Mouse (Mus musculus) heart, embryonic 13.5 days (tissue): ENCODE data around the gene Sf3b2. TPM values are rescaled to one million over a fixed set of nuclear protein-coding genes. Genes with fewer than 3 reads are reported as not detected.

Source experiments
- ATAC-seq: fragments of 200-750 bp; cut with Nextera tagmentation; 2 replicates; pipeline ENCODE4 v1.8.0; 2017; ENCODE audit warnings: moderate TSS enrichment; ENCODE audit not compliant: insufficient number of reproducible peaks, low FRiP score, low TSS enrichment; ENCODE audit errors: extremely low read depth
- H3K27ac ChIP-seq: fragments of 300-500 bp; sonication (generic); replicated peaks from 2 replicates; pipeline ENCODE4 v1.5.1; 2015; ENCODE audit warnings: moderate library complexity, mild to moderate bottlenecking, inconsistent platforms
- H3K27me3 ChIP-seq: fragments of 300-500 bp; sonication (generic); replicated peaks from 2 replicates; pipeline ENCODE4 v1.6.1; 2015; ENCODE audit warnings: mild to moderate bottlenecking, inconsistent platforms
- H3K36me3 ChIP-seq: fragments of 300-500 bp; sonication (generic); 2 replicates; pipeline ENCODE4 v1.6.1; 2015; ENCODE audit warnings: mild to moderate bottlenecking, inconsistent platforms
- H3K4me1 ChIP-seq: fragments of 300-500 bp; sonication (generic); 2 replicates; pipeline ENCODE4 v1.6.1; 2015; ENCODE audit warnings: inconsistent platforms
- H3K4me2 ChIP-seq: fragments of 300-500 bp; sonication (generic); 2 replicates; pipeline ENCODE4 v1.6.1; 2015; ENCODE audit warnings: inconsistent platforms, mild to moderate bottlenecking, moderate library complexity
- H3K4me3 ChIP-seq: fragments of 300-500 bp; sonication (generic); 2 replicates; pipeline ENCODE4 v1.5.1; 2015; ENCODE audit warnings: moderate library complexity, mild to moderate bottlenecking, inconsistent platforms
- H3K9ac ChIP-seq: fragments of 300-500 bp; sonication (generic); 2 replicates; pipeline ENCODE4 v1.6.1; 2015; ENCODE audit warnings: inconsistent platforms, mild to moderate bottlenecking, moderate library complexity
- H3K9me3 ChIP-seq: fragments of 300-500 bp; sonication (generic); 2 replicates; pipeline ENCODE4 v1.6.1; 2016; ENCODE audit warnings: inconsistent platforms
- WGBS: fragments of 180-500 bp; shearing (Covaris S2); methylation state at CpG from one replicate; pipeline ENCODE4 v1.1.7; 2015; ENCODE audit warnings: mixed read lengths; 5-methylcytosine and 5-hydroxymethylcytosine counted together
- polyA plus RNA-seq: library from polyadenylated mRNA; unstranded; fragments of >200 nt; fragmentation: Nextera tagmentation; extraction: Ambion mirVana; gene quantifications from 2 replicates; pipeline ENCODE4 v1.2.1, GENCODE M21; 2015

Gene Sf3b2
- 210 and 227 TPM in 2 replicates for polyA plus RNA-seq

DNA sequence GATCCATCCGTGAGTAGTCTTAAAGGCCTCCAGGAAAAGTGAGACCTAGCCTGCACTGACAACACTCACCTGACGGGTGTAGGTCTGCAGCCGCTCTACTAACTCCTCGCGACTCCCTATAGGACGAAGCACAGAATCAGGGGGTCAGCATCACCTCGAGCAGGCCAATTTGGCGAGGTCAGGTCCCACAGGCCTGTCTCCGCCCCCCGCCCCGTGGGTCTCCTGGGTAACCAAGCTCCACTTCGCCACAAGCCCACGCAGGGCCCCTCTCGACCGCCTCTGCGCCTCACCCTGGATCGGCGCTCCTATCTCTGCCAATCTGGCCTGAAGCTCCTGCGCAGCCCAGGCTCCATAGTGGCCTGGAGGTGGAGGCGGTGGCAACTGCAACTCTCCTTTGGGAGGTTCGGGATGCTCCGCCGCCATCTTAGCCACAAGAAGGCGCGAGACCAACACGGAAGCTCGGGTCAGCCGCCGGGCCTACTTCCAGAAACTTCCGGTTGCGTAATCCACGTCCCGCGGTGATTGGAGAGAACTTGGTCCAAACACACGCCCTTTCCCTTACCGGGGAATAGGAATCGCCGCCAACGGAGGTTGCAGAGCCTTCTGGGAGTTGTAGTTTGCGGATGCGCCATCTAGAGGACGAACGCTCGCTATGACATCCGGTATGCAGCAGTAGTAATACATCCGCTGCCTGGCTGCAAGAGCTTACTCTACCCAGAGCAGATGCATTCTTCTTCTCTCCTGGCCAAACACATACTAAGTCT, at the start of gene Sf3b2:
Gene Sf3b2 (minus strand): TSS at position 484 of the 764 bp plus-strand sequence.
- Histone ChIP-seq H3K27ac (peak within 1 kb of the TSS; percentile 88), H3K9ac (peak within 1 kb of the TSS; percentile 94), H3K27me3 (no peaks in the 10 kb centered on the region), H3K4me1 (peaks cover 49% of the 10 kb centered on the region), H3K36me3 (peaks cover 39% of the 10 kb centered on the region), H3K4me2 (peak within 1 kb of the TSS; percentile 88), H3K9me3 (no peaks in the 10 kb centered on the region), H3K4me3 (peak within 1 kb of the TSS; percentile 94)
- WGBS: under 1% methylated on average over 46 of the region's 46 CpGs
- ATAC-seq: peak; percentile 94

DNA sequence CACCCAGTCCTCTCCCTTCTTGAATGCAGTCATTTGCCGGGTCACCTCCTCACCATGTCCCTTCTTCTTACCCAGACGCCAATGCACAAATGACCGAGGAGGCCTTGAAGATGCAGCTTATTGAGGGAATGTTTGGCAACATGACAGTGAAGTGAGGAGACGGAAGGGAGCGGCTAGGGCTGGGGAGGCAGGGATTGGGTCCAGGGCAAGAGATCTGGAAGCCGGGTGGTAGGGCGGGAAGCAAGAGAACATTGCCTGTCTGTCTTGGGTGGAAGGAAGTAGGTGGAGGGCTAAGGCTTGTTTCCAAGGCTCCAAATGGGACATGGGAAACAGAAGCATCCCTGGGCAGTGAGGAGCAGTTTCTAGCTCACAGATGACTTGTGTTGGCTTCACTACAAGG, 46.1 kb upstream of the Sf3b2 start:
- Histone ChIP-seq H3K27me3 (no peaks in the 10 kb centered on the region), H3K9ac (no peak overlapping the region), H3K27ac (no peak overlapping the region), H3K4me1 (peaks cover 10% of the 10 kb centered on the region; the same call in 1 of the 2 replicates), H3K36me3 (no peaks in the 10 kb centered on the region), H3K4me3 (no peak overlapping the region), H3K9me3 (no peaks in the 10 kb centered on the region), H3K4me2 (no peak overlapping the region)
- no peak for ATAC-seq
- WGBS: 81% methylated on average over 7 of the region's 7 CpGs

DNA sequence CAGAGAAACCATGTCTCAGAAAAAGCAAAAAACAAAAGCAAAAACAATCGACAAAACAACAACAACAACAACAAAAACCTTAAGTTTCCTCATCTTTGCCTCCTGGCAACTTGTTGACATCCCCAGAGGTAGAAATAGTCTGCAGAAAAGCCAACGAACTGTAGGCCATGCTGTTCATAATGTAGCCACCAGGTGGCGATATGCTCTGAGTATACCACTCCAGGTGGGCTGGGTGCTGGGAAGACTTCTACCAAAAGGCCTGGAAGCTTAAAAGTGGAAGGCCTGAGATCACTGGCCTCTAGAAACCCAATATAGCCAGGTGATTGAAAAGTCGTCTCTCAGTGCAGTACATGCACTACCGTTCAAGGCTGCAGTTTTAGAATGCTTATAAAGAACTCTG, 42.7 kb upstream of the Sf3b2 start:
- Histone ChIP-seq H3K36me3 (no peaks in the 10 kb centered on the region), H3K4me1 (peaks cover 13% of the 10 kb centered on the region; the same call in 1 of the 2 replicates), H3K4me3 (no peak overlapping the region), H3K9ac (no peak overlapping the region), H3K27ac (no peak overlapping the region), H3K27me3 (no peaks in the 10 kb centered on the region), H3K9me3 (no peaks in the 10 kb centered on the region), H3K4me2 (no peak overlapping the region)
- 20% methylated on average over 5 of the region's 5 CpGs for WGBS
- no peak for ATAC-seq

DNA sequence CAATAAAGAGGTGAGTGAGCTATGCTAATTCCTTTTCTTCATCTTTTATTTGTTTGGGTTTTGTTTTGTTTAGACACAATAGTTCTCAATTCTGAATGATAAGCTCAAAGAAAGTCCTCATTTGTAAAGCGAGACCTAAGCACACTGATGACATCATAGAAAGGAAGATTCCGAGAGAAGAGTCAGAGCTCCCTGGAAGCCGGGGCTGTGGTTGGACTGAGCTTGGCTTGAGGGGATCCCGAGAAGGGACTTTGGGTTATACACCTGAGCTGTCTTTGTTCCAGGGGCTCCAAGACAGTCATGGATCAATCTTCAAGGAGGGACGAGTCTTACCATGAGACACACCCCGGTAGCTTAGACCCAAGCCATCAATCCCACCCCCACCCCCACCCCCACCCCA, 40.2 kb upstream of the Sf3b2 start, which contains the start of gene Catsper1:
Gene Catsper1 (plus strand): TSS at position 301 of the 400 bp plus-strand sequence.
- 90% methylated on average over 6 of the region's 6 CpGs for WGBS
- Histone ChIP-seq H3K4me3 (no peak within 1 kb of the TSS), H3K9me3 (no peaks in the 10 kb centered on the region), H3K27me3 (no peaks in the 10 kb centered on the region), H3K4me2 (no peak within 1 kb of the TSS), H3K27ac (peak within 1 kb of the TSS; percentile 52), H3K36me3 (no peaks in the 10 kb centered on the region), H3K9ac (no peak within 1 kb of the TSS), H3K4me1 (peaks cover 13% of the 10 kb centered on the region; the same call in 1 of the 2 replicates)
- ATAC-seq: no peak

DNA sequence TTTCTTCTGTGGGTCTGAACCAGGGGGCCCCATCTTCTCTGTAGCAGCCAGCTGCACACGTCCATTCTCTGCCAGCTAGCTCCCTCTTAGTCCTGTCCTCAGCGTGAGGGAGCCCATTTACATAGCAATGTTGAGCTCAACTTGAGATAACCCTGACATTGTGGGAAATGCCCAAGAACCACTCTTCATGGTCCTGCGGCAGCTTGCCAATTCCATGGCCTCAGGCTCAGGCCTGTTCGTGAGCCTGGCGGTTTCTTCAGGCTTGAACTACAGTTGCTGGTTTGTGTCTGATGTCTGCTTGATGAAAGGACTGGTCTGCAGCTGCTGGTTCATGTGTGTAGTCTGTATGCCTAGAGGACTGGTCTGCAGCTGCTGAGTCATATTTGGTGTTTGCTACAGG, 39.5 kb upstream of the Sf3b2 start:
- Histone ChIP-seq H3K36me3 (no peaks in the 10 kb centered on the region), H3K27me3 (no peaks in the 10 kb centered on the region), H3K9ac (no peak overlapping the region), H3K4me3 (no peak overlapping the region), H3K4me2 (no peak overlapping the region), H3K27ac (peak overlapping the region; percentile 52), H3K9me3 (no peaks in the 10 kb centered on the region), H3K4me1 (peaks cover 13% of the 10 kb centered on the region; the same call in 1 of the 2 replicates)
- no peak for ATAC-seq
- 41% methylated on average over 5 of the region's 5 CpGs for WGBS

GRCm38 (mm10) chr19:5327970-5328369, 32.7 kb upstream of the Sf3b2 start:
- Histone ChIP-seq H3K4me2 (no peak overlapping the region), H3K36me3 (no peaks in the 10 kb centered on the region), H3K4me3 (no peak overlapping the region), H3K9me3 (no peaks in the 10 kb centered on the region), H3K27me3 (no peaks in the 10 kb centered on the region), H3K9ac (no peak overlapping the region), H3K4me1 (no peaks in the 10 kb centered on the region), H3K27ac (no peak overlapping the region)
- no peak for ATAC-seq
- WGBS: 64% methylated on average over 19 of the region's 19 CpGs

DNA sequence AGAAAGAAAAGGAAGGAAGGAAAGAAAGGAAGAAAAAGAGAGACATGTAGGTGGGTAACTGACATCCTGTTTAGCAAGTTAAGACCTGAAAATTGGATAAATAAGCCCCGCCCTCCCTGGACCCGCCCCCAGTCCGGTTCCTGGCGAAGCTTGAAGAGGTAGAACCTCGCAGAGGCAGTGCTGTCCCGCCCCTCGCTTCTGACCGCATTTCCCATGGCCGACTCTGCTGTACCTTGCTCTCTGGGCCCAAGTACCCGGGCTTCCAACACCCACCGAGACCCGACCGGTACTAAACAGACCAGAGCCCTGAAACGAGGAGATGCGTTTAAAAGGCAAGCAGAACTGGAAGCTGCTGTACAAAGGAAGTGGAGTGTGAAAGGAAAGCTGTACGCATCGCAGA, 28.5 kb upstream of the Sf3b2 start:
- no peak overlapping the region for H3K27ac ChIP-seq
- H3K4me3 ChIP-seq: no peak overlapping the region
- no peak for ATAC-seq
- no peaks in the 10 kb centered on the region for H3K36me3 ChIP-seq
- H3K9ac ChIP-seq: no peak overlapping the region
- no peaks in the 10 kb centered on the region for H3K9me3 ChIP-seq
- 47% methylated on average over 17 of the region's 17 CpGs for WGBS
- H3K27me3 ChIP-seq: no peaks in the 10 kb centered on the region
- no peaks in the 10 kb centered on the region for H3K4me1 ChIP-seq
- peak overlapping the region; percentile 16; the same call in 1 of the 2 replicates for H3K4me2 ChIP-seq

DNA sequence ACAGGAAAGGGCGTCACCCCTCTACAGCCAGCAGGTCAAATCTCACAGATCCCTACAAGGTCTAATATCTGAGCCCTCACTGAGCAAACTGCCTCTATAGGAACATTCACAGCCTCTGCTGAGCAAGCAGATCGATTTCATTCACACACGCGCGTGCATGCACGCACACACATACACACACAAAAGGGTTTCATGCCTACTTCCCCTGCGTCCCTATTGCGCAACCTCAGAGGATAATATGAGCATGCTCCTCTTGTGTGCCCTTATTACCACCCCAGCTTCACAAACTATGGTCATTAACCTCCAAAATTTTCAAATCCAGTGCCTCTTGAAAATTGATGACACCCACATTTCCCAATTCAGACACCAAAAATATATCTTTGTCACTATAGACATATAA, 17.9 kb upstream of the Sf3b2 start:
- Histone ChIP-seq H3K4me3 (no peak overlapping the region), H3K9me3 (peaks cover 13% of the 10 kb centered on the region; the same call in 1 of the 2 replicates), H3K27me3 (no peaks in the 10 kb centered on the region), H3K4me1 (no peaks in the 10 kb centered on the region), H3K27ac (no peak overlapping the region), H3K36me3 (no peaks in the 10 kb centered on the region), H3K4me2 (no peak overlapping the region), H3K9ac (no peak overlapping the region)
- 83% methylated on average over 8 of the region's 8 CpGs for whole genome bisulfite sequencing
- ATAC-seq: no peak

- 69% methylated on average over 7 of the region's 7 CpGs for WGBS
- Histone ChIP-seq H3K36me3 (peaks cover 15% of the 10 kb centered on the region), H3K27ac (no peak overlapping the region), H3K4me2 (no peak overlapping the region), H3K9ac (no peak overlapping the region), H3K9me3 (0 out of 2 replicates have a peak, but pooled peaks cover 9% of the 10 kb centered on the region), H3K4me1 (peaks cover 7% of the 10 kb centered on the region), H3K27me3 (peaks cover 25% of the 10 kb centered on the region), H3K4me3 (no peak overlapping the region)
- no peak for ATAC-seq
These were observed 13.8 kb upstream of the Sf3b2 start for GRCm38 (mm10) chr19:5309025-5309424.

- Histone ChIP-seq H3K9ac (peak overlapping the region; percentile 55; the same call in 1 of the 2 replicates), H3K27ac (no peak overlapping the region), H3K4me3 (peak overlapping the region; percentile 43), H3K4me1 (peaks cover 7% of the 10 kb centered on the region), H3K4me2 (peak overlapping the region; percentile 68), H3K36me3 (peaks cover 15% of the 10 kb centered on the region), H3K27me3 (peaks cover 25% of the 10 kb centered on the region), H3K9me3 (0 out of 2 replicates have a peak, but pooled peaks cover 9% of the 10 kb centered on the region)
- no peak for ATAC-seq
- 29% methylated on average over 98 of the region's 98 CpGs for WGBS
These were observed 11.9 kb upstream of the Sf3b2 start for GRCm38 (mm10) chr19:5306968-5307734.

DNA sequence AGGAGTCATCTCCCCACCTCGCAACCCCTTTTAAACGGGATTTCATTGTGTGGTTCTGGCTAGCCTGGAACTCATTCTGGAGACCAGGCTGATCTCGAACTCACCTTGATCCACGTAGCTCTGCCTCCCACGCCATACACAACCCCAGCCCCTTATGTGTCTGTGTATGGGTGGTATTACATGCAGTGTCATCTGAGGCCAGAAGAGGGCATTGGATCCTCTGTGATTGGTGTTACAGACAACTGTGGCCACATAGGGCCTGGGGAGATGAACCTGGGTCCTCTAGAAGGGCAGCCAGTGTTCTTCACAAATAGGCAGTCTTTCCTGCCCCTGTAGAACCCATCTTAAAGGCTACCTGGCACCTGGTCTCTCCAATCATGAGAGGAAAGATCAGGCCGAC, 11.0 kb upstream of the Sf3b2 start:
- H3K4me2 ChIP-seq: no peak overlapping the region
- peaks cover 15% of the 10 kb centered on the region for H3K36me3 ChIP-seq
- H3K27me3 ChIP-seq: peaks cover 25% of the 10 kb centered on the region
- peaks cover 7% of the 10 kb centered on the region for H3K4me1 ChIP-seq
- H3K9me3 ChIP-seq: 0 out of 2 replicates have a peak, but pooled peaks cover 9% of the 10 kb centered on the region
- no peak overlapping the region for H3K4me3 ChIP-seq
- 77% methylated on average over 6 of the region's 6 CpGs for WGBS
- H3K9ac ChIP-seq: no peak overlapping the region
- no peak for ATAC-seq
- no peak overlapping the region for H3K27ac ChIP-seq
